Mouse (Mus musculus): ENCODE data around the gene Slc26a6.

DNA sequence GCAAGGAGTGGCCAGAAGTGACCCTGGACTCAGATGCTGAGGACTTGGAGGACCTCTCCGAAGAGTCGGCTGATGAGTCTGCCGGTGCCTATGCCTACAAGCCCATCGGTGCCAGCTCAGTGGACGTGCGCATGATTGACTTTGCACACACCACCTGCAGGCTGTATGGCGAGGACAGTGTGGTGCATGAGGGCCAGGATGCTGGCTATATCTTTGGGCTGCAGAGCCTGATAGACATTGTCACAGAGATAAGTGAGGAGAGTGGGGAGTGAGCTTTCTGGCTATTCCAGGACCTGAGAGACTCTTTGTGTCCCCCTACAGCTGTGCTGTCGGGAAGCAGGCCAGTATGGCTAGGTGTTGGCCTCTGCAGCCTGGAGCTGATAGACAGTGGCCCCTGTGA is 47.3 kb upstream of the Slc26a6 start:
- TF ChIP-seq CTCF (IDR thresholded peaks at IDR 0.05; ENCODE audit: low read depth, low read length), result no peak
- no peak for TF ChIP-seq POLR2A (IDR thresholded peaks at IDR 0.05; ENCODE audit: borderline replicate concordance, low read depth, low read length)
